Mouse (Mus musculus): ENCODE measurements around the gene Rmi2. TPM values are rescaled to one million over a fixed set of nuclear protein-coding genes. Genes with fewer than 3 reads are reported as not detected.

Rmi2 gene
- polyA plus RNA-seq, 1 experiment from 2014 or later: 3.3 TPM

DNA sequence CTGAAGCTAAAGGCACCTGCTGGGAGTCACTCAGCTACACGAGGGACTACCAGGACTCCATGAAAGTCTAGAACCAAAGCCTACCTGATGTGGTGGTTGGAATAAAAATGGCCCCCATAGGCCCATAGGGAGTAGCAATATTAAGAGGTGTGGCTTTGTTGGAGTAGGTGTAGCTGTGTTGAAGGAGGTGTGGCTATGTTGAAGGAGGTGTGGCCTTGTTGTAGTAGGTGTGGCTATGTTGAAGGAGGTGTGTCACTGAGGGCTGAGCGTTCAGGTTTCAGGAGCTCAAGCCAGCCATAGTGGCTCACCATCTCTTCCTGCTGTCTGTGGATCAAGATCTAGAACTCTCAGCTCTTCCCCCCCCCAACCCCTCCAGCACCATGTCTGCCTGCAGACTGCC lies 105.8 kb downstream of the Rmi2 start:
- no peak for ATAC-seq
- H3K27ac ChIP-seq: no peak overlapping the region
- no peaks in the 10 kb centered on the region for H3K9me3 ChIP-seq (replicated peaks)
- no peak overlapping the region for H3K9ac ChIP-seq
- H3K4me2 ChIP-seq: no peak overlapping the region
- H3K4me1 ChIP-seq: peaks cover 4% of the 10 kb centered on the region; the same call in 1 of the 2 replicates
- 79% methylated on average over 2 of the region's 2 CpGs for WGBS
- no peaks in the 10 kb centered on the region for H3K27me3 ChIP-seq
- no peak overlapping the region for H3K4me3 ChIP-seq
- no peaks in the 10 kb centered on the region for H3K36me3 ChIP-seq (ENCODE audit: poor library complexity, severe bottlenecking)

Other genes with a start within 250 kb of the Rmi2 start
- 1.3 and 1.5 TPM in 2 replicates for gene Socs1, start 49.5 kb upstream of the Rmi2 start, polyA plus RNA-seq (2015; fragmentation: Nextera tagmentation; extraction: Ambion mirVana)
- gene Tnp2, start 46.4 kb upstream of the Rmi2 start, polyA plus RNA-seq (2015; fragmentation: Nextera tagmentation; extraction: Ambion mirVana): not detected in 2 replicates
- gene Prm3, start 44.1 kb upstream of the Rmi2 start, polyA plus RNA-seq (2015; fragmentation: Nextera tagmentation; extraction: Ambion mirVana): not detected in 2 replicates
- not detected in 2 replicates for gene Prm2, start 38.9 kb upstream of the Rmi2 start, polyA plus RNA-seq (2015; fragmentation: Nextera tagmentation; extraction: Ambion mirVana)
- gene Prm1, start 29.2 kb upstream of the Rmi2 start, polyA plus RNA-seq (2015; fragmentation: Nextera tagmentation; extraction: Ambion mirVana): not detected in 2 replicates
- not detected in 2 replicates for gene Gm11172, start 22.1 kb upstream of the Rmi2 start, polyA plus RNA-seq (2015; fragmentation: Nextera tagmentation; extraction: Ambion mirVana)
- 122 and 140 TPM in 2 replicates for gene Snn, start 225.9 kb downstream of the Rmi2 start, polyA plus RNA-seq (2015; fragmentation: Nextera tagmentation; extraction: Ambion mirVana)
- 59.2 and 59.3 TPM in 2 replicates for gene Litaf, start 231.1 kb downstream of the Rmi2 start, polyA plus RNA-seq (2015; fragmentation: Nextera tagmentation; extraction: Ambion mirVana)

All from forebrain, embryonic 13.5 days (tissue).